Mouse (Mus musculus) cerebellum, adult 2 months (tissue): ENCODE results near the gene Antxrl.

Source experiments
- CTCF ChIP-seq: fragments of 200-500 bp; IDR thresholded peaks from 2 replicates; pipeline ENCODE4 v1.5.1; 2011; ENCODE audit warnings: low read depth, mild to moderate bottlenecking, control low read depth, low read length, moderate library complexity, borderline replicate concordance; ENCODE audit not compliant: insufficient read depth
- POLR2A ChIP-seq: fragments of 200-500 bp; IDR thresholded peaks from 2 replicates; pipeline ENCODE4 v1.6.1; 2011; ENCODE audit warnings: low read length, control low read depth, borderline replicate concordance; ENCODE audit not compliant: insufficient read depth

- TF ChIP-seq CTCF (no peak), POLR2A (no peak)
Observed at GRCm38 (mm10) chr14:34089796-34090195, 37.3 kb downstream of the Antxrl start.
